Mouse (Mus musculus): ENCODE measurements around the gene Shroom3. TPM values are rescaled to one million over a fixed set of nuclear protein-coding genes. Genes with fewer than 3 reads are reported as not detected.

Shroom3 gene
- total and polyA plus RNA-seq, 3 experiments = 0.04 to 0.11 TPM; not detected in 1

- Histone ChIP-seq H3K79me2 (replicated peaks; ENCODE audit: control insufficient read depth, extremely low read depth, insufficient read depth, poor library complexity, severe bottlenecking) (no peaks in the 10 kb centered on the region), H3K4me3 (replicated peaks in 1 of 3; ENCODE audit: low read depth in 2 of 3, low read length in 2 of 3, poor library complexity in 1 of 3) (no peak overlapping the region), H3K9ac (ENCODE audit: insufficient read depth, low read depth) (no peak overlapping the region), H3K9me3 (replicated peaks; ENCODE audit: low read length) (no peaks in the 10 kb centered on the region), H3K36me3 (replicated peaks in 1 of 2; ENCODE audit: control insufficient read depth in 1 of 2, insufficient read depth in 1 of 2, low read length in 1 of 2) (no peaks in the 10 kb centered on the region), H3K4me1 (ENCODE audit: control insufficient read depth in 1 of 2, insufficient read depth in 2 of 2) (0 out of 4 replicates have a peak, but pooled peaks cover 0 to 3% of the 10 kb centered on the region in 2 experiments), H3K4me2 (ENCODE audit: insufficient read depth, low read depth, poor library complexity, severe bottlenecking) (no peak overlapping the region), H3K27me3 (replicated peaks) (no peaks in the 10 kb centered on the region), H3K27ac (ENCODE audit: insufficient read depth, low read depth) (no peak overlapping the region)
- no peak for TF ChIP-seq CHD2 (IDR thresholded peaks at IDR 0.05; ENCODE audit: low read length)
- no peak for TF ChIP-seq USF1 (IDR thresholded peaks at IDR 0.05; ENCODE audit: low read depth, low read length)
- no peak for TF ChIP-seq EP300 (IDR thresholded peaks at IDR 0.05; ENCODE audit: low read length)
- TF ChIP-seq ELF1 (IDR thresholded peaks at IDR 0.05; ENCODE audit: low read depth, low read length) = no peak
- no peak for TF ChIP-seq NELFE (IDR thresholded peaks at IDR 0.05; ENCODE audit: low read depth, low read length)
- no peak for TF ChIP-seq MAX (IDR thresholded peaks at IDR 0.05; ENCODE audit: low read length)
- no peak for TF ChIP-seq JUN (IDR thresholded peaks at IDR 0.05; ENCODE audit: insufficient read depth, low read depth, low read length)
- no peak for TF ChIP-seq MXI1 (IDR thresholded peaks at IDR 0.05; ENCODE audit: low read depth, low read length)
- TF ChIP-seq BHLHE40 (IDR thresholded peaks at IDR 0.05; ENCODE audit: low read depth, low read length) = no peak
- TF ChIP-seq ETS1 (conservative IDR thresholded peaks at IDR 0.05; ENCODE audit: low read depth, low read length) = no peak
- no peak for TF ChIP-seq ZNF384 (IDR thresholded peaks at IDR 0.05; ENCODE audit: low read depth, low read length)
- no peak for TF ChIP-seq RCOR1 (conservative IDR thresholded peaks at IDR 0.05; ENCODE audit: low read depth, low read length)
- TF ChIP-seq SIN3A (IDR thresholded peaks at IDR 0.05; ENCODE audit: low read length) = no peak
- TF ChIP-seq ZMIZ1 (IDR thresholded peaks at IDR 0.05; ENCODE audit: low read depth, low read length) = no peak
- no peak for TF ChIP-seq E2F4 (IDR thresholded peaks at IDR 0.05; ENCODE audit: insufficient replicate concordance, low read depth, low read length)
- no peak for TF ChIP-seq MEF2A (IDR thresholded peaks at IDR 0.05; ENCODE audit: borderline replicate concordance, low read depth, low read length)
- no peak for TF ChIP-seq RAD21 (IDR thresholded peaks at IDR 0.05; ENCODE audit: low read depth, low read length)
- TF ChIP-seq CTCF (conservative IDR thresholded peaks at IDR 0.05 in 1 of 2, IDR thresholded peaks at IDR 0.05 in 1 of 2; ENCODE audit: low read depth in 2 of 2, low read length in 2 of 2) = no peak
- TF ChIP-seq MYC (IDR thresholded peaks at IDR 0.05; ENCODE audit: low read depth, low read length) = no peak
- dilution Hi-C loops (cut with MboI; ENCODE audit: extremely low pct_ligation_motif_present, extremely low pct_unique_long_range_greater_than_20kb, low sequenced_read_pairs) = no loop called here
- no peak for DNase-seq (ENCODE audit: extremely low read depth)
- in situ Hi-C loops (cut with MboI; ENCODE audit: low pct_ligation_motif_present, low pct_unique_long_range_greater_than_20kb, low sequenced_read_pairs) = no loop called here
Observed at GRCm38 (mm10) chr5:92887501-92887900, 204.3 kb downstream of the Shroom3 start.

- DNase-seq (ENCODE audit: extremely low read depth) = no peak
- H3K27me3 ChIP-seq (replicated peaks) = no peaks in the 10 kb centered on the region
- H3K36me3 ChIP-seq (replicated peaks in 1 of 2; ENCODE audit: control insufficient read depth in 1 of 2, insufficient read depth in 1 of 2, low read length in 1 of 2) = no peaks in the 10 kb centered on the region
- H3K4me1 ChIP-seq (ENCODE audit: control insufficient read depth in 1 of 2, insufficient read depth in 2 of 2) = 0 out of 4 replicates have a peak, but pooled peaks cover 0 to 3% of the 10 kb centered on the region in 2 experiments
- TF ChIP-seq ZNF384 (IDR thresholded peaks at IDR 0.05; ENCODE audit: low read depth, low read length) = no peak
- no peak for TF ChIP-seq CHD2 (IDR thresholded peaks at IDR 0.05; ENCODE audit: low read length)
- no peak for TF ChIP-seq USF1 (IDR thresholded peaks at IDR 0.05; ENCODE audit: low read depth, low read length)
- TF ChIP-seq ETS1 (conservative IDR thresholded peaks at IDR 0.05; ENCODE audit: low read depth, low read length) = no peak
- no peak for TF ChIP-seq UBTF (IDR thresholded peaks at IDR 0.05; ENCODE audit: low read depth, low read length)
- no peak for TF ChIP-seq CHD1 (IDR thresholded peaks at IDR 0.05; ENCODE audit: low read depth, low read length)
- TF ChIP-seq GABPA (IDR thresholded peaks at IDR 0.05; ENCODE audit: insufficient replicate concordance, low read depth, low read length) = no peak
- TF ChIP-seq RCOR1 (conservative IDR thresholded peaks at IDR 0.05; ENCODE audit: low read depth, low read length) = no peak
- no peak for TF ChIP-seq MAX (IDR thresholded peaks at IDR 0.05; ENCODE audit: low read length)
- TF ChIP-seq JUN (IDR thresholded peaks at IDR 0.05; ENCODE audit: insufficient read depth, low read depth, low read length) = no peak
- no peak for TF ChIP-seq PAX5 (IDR thresholded peaks at IDR 0.05; ENCODE audit: low read length)
- no peak for TF ChIP-seq POLR2AphosphoS2 (IDR thresholded peaks at IDR 0.05; ENCODE audit: low read depth, low read length)
- no peak for TF ChIP-seq MEF2A (IDR thresholded peaks at IDR 0.05; ENCODE audit: borderline replicate concordance, low read depth, low read length)
- TF ChIP-seq USF2 (conservative IDR thresholded peaks at IDR 0.05; ENCODE audit: low read depth, low read length) = no peak
- no peak for TF ChIP-seq ZC3H11A (IDR thresholded peaks at IDR 0.05; ENCODE audit: low read depth, low read length)
- TF ChIP-seq KAT2A (IDR thresholded peaks at IDR 0.05; ENCODE audit: insufficient replicate concordance, low read length) = no peak
- TF ChIP-seq SMC3 (IDR thresholded peaks at IDR 0.05; ENCODE audit: low read depth, low read length) = no peak
- no peak for TF ChIP-seq POLR2A (IDR thresholded peaks at IDR 0.05; ENCODE audit: low read depth, low read length)
- TF ChIP-seq ELF1 (IDR thresholded peaks at IDR 0.05; ENCODE audit: low read depth, low read length) = no peak
- H3K79me2 ChIP-seq (replicated peaks; ENCODE audit: control insufficient read depth, extremely low read depth, insufficient read depth, poor library complexity, severe bottlenecking) = no peaks in the 10 kb centered on the region
- H3K4me2 ChIP-seq (ENCODE audit: insufficient read depth, low read depth, poor library complexity, severe bottlenecking) = no peak overlapping the region
- H3K27ac ChIP-seq (ENCODE audit: insufficient read depth, low read depth) = no peak overlapping the region
- dilution Hi-C loops (cut with MboI; ENCODE audit: extremely low pct_ligation_motif_present, extremely low pct_unique_long_range_greater_than_20kb, low sequenced_read_pairs) = no loop called here
- no peak overlapping the region for H3K4me3 ChIP-seq (replicated peaks in 1 of 3; ENCODE audit: low read depth in 2 of 3, low read length in 2 of 3, poor library complexity in 1 of 3)
- H3K9ac ChIP-seq (ENCODE audit: insufficient read depth, low read depth) = no peak overlapping the region
- in situ Hi-C loops (cut with MboI; ENCODE audit: low pct_ligation_motif_present, low pct_unique_long_range_greater_than_20kb, low sequenced_read_pairs) = no loop called here
- no peaks in the 10 kb centered on the region for H3K9me3 ChIP-seq (replicated peaks; ENCODE audit: low read length)
Observed at GRCm38 (mm10) chr5:92888628-92889241, 205.5 kb downstream of the Shroom3 start.
